Mouse (Mus musculus) spleen, adult 2 months (tissue): ENCODE measurements around the gene Mrln. TPM values are rescaled to one million over a fixed set of nuclear protein-coding genes. Genes with fewer than 3 reads are reported as not detected.
A peak's percentile ranks its signal among the peaks of the same experiment; 100 is the strongest.

Experiments
- DNase-seq, 2 experiments: peaks; one replicate each; pipeline versions ENCODE4 v3.0.0 to v3.0.0-alpha.2; 2012 to 2021; ENCODE audit warnings: low spot score in 2 of 2, low read depth in 1 of 2
- H3K27ac ChIP-seq: fragments of 200-500 bp; 2 replicates; pipeline ENCODE4 v1.5.1; 2012; ENCODE audit warnings: low read length, inconsistent platforms; ENCODE audit not compliant: insufficient read depth
- H3K27me3 ChIP-seq: fragments of 200-500 bp; 2 replicates; pipeline ENCODE4 v1.6.1; 2012; ENCODE audit warnings: mild to moderate bottlenecking, moderate library complexity, low read length, inconsistent platforms; ENCODE audit not compliant: control insufficient read depth, insufficient read depth
- H3K36me3 ChIP-seq: fragments of 200-500 bp; 2 replicates; pipeline ENCODE4 v1.6.1; 2012; ENCODE audit warnings: mild to moderate bottlenecking, low read length, inconsistent platforms; ENCODE audit not compliant: control insufficient read depth, insufficient read depth
- H3K4me1 ChIP-seq: fragments of 200-500 bp; 2 replicates; pipeline ENCODE4 v1.6.1; 2011; ENCODE audit warnings: inconsistent platforms; ENCODE audit not compliant: control insufficient read depth, insufficient read depth, insufficient read length
- H3K4me3 ChIP-seq: fragments of 200-500 bp; 2 replicates; pipeline ENCODE4 v1.5.1; 2011; ENCODE audit warnings: mild to moderate bottlenecking, inconsistent platforms; ENCODE audit not compliant: insufficient read depth, insufficient read length; ENCODE audit errors: extremely low read depth
- CTCF ChIP-seq: fragments of 200-500 bp; IDR thresholded peaks from 2 replicates; pipeline ENCODE4 v1.5.1; 2011; ENCODE audit warnings: mild to moderate bottlenecking, inconsistent platforms; ENCODE audit not compliant: insufficient read depth, insufficient read length, insufficient replicate concordance; ENCODE audit errors: extremely low read depth
- POLR2A ChIP-seq: fragments of 200-500 bp; IDR thresholded peaks from 2 replicates; pipeline ENCODE4 v1.6.1; 2011; ENCODE audit warnings: low read depth, low read length, inconsistent platforms
- WGBS: fragments of 180-500 bp; shearing (Covaris S2); methylation state at CpG from one replicate; pipeline ENCODE4 v1.1.7; 2018; 5-methylcytosine and 5-hydroxymethylcytosine counted together
- polyA plus RNA-seq: library from polyadenylated mRNA; depleted of rRNA; stranded (reverse); fragments of >200 nt; gene quantifications from 2 replicates; pipeline ENCODE4 v1.2.3, GENCODE M21; 2012

Mrln gene
- polyA plus RNA-seq, 1 experiment: not detected

GRCm38 (mm10) chr10:70165877-70166276 lies 38.6 kb upstream of the Mrln start:
- DNase-seq: no peak
- Histone ChIP-seq H3K4me1 (no peaks in the 10 kb centered on the region; the same call in 1 of the 2 replicates), H3K27me3 (no peaks in the 10 kb centered on the region), H3K4me3 (no peak overlapping the region), H3K27ac (no peak overlapping the region), H3K36me3 (peaks cover 17% of the 10 kb centered on the region)
- 92% methylated on average over 6 of the region's 6 CpGs for WGBS
- TF ChIP-seq POLR2A (no peak), CTCF (no peak)

DNA sequence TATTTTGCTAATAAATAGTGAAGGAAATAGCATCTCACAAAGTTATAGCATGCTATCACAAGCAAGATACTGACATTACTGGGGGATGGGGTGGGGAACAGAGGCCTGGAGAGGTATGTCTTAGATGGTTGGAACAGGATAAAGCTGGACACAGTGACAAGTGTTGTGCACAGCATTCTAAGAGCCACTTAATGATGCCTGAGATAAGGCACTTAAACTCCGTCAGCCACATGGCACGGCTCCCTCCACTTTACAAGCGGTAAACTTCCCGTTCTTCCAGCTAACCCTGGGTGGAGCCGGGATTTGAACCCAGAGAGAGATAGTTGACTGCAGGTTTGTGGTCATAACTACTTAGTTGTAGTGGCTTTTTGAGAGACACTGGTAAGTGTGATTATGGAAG lies 38.0 kb upstream of the Mrln start:
- 90% methylated on average over 5 of the region's 5 CpGs for WGBS
- Histone ChIP-seq H3K36me3 (peaks cover 19% of the 10 kb centered on the region), H3K27me3 (no peaks in the 10 kb centered on the region), H3K27ac (no peak overlapping the region), H3K4me1 (no peaks in the 10 kb centered on the region; the same call in 1 of the 2 replicates), H3K4me3 (no peak overlapping the region)
- no peak for DNase-seq
- TF ChIP-seq CTCF (no peak), POLR2A (no peak)

DNA sequence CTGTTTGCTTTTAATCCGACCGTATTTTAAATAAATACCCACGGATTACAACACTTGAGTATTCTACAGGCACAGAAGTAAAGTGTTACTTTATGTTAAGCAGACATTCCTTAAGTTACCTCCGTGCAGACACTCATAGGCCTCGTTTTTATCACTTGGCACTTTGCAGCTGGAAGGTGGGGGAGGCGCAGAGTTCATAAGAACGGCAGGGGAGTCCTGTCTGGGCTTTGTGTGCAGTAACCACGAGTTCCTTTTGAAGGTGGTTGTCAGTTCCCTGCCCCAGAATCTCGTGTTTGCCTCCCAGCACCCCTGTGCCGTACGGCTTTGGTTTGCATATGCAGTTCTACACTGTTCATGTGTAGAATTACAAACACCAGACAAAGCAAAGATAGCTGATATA lies 36.8 kb upstream of the Mrln start:
- Histone ChIP-seq H3K27ac (no peak overlapping the region), H3K4me1 (no peaks in the 10 kb centered on the region), H3K4me3 (no peak overlapping the region), H3K36me3 (peaks cover 19% of the 10 kb centered on the region), H3K27me3 (no peaks in the 10 kb centered on the region)
- TF ChIP-seq CTCF (no peak), POLR2A (no peak)
- WGBS: 78% methylated on average over 11 of the region's 11 CpGs
- DNase-seq: no peak

- H3K4me1 ChIP-seq: no peaks in the 10 kb centered on the region
- no peak overlapping the region for H3K27ac ChIP-seq
- WGBS: 92% methylated on average over 13 of the region's 13 CpGs
- H3K36me3 ChIP-seq: peaks cover 19% of the 10 kb centered on the region
- H3K27me3 ChIP-seq: no peaks in the 10 kb centered on the region
- TF ChIP-seq POLR2A: no peak
- TF ChIP-seq CTCF: no peak
- DNase-seq: no peak
- H3K4me3 ChIP-seq: no peak overlapping the region
Measured at GRCm38 (mm10) chr10:70168396-70168795, 36.1 kb upstream of the Mrln start.

DNA sequence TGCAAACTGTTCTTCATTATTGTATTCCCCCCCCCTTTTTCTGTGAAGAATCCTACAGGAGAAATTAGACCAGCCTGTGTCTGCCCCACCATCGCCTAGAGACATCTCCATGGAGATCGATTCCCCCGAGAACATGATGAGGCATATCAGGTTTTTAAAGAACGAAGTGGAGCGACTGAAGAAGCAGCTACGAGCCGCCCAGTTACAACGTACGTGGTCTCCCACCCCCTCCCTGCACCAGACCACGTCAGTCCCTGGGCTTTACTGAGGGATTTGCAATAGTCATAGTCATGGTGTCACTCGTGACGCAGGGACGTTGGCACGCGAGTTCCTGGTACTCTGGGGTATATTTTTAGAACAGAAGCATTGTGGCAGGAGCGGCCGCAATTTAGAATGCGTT lies 35.4 kb upstream of the Mrln start:
- TF ChIP-seq CTCF: no peak
- TF ChIP-seq POLR2A: no peak
- Histone ChIP-seq H3K4me1 (no peaks in the 10 kb centered on the region), H3K4me3 (no peak overlapping the region), H3K27me3 (no peaks in the 10 kb centered on the region), H3K36me3 (peaks cover 19% of the 10 kb centered on the region), H3K27ac (no peak overlapping the region)
- no peak for DNase-seq
- WGBS: 95% methylated on average over 18 of the region's 18 CpGs

- Histone ChIP-seq H3K36me3 (peaks cover 24% of the 10 kb centered on the region), H3K4me3 (no peak overlapping the region), H3K27ac (no peak overlapping the region), H3K27me3 (no peaks in the 10 kb centered on the region), H3K4me1 (no peaks in the 10 kb centered on the region)
- DNase-seq: peak; percentile 22 to 53
- TF ChIP-seq CTCF (peak; percentile 62; the same call in 1 of the 2 replicates), POLR2A (no peak)
- WGBS: 59% methylated on average over 3 of the region's 3 CpGs
Measured at GRCm38 (mm10) chr10:70173314-70173713, 31.1 kb upstream of the Mrln start.

GRCm38 (mm10) chr10:70174494-70175190 lies 29.8 kb upstream of the Mrln start:
- H3K36me3 ChIP-seq: peaks cover 16% of the 10 kb centered on the region
- no peak for TF ChIP-seq CTCF
- no peak for TF ChIP-seq POLR2A

More at GRCm38 (mm10) chr10:70174494-70175190, 29.8 kb upstream of the Mrln start:
- Histone ChIP-seq H3K27me3 (no peaks in the 10 kb centered on the region), H3K4me3 (no peak overlapping the region), H3K27ac (no peak overlapping the region), H3K4me1 (no peaks in the 10 kb centered on the region)
- DNase-seq: no peak
- 95% methylated on average over 16 of the region's 16 CpGs for WGBS
